Mouse (Mus musculus): Measurements from ENCODE around the gene Gm6217.
"Not testable (repeated sequence)": the region's sequence is repeated elsewhere in the genome, so short reads cannot be mapped to it uniquely, and the experiment has no call there.

- TF ChIP-seq ELF1 (IDR thresholded peaks at IDR 0.05; ENCODE audit: low read depth, low read length); CTCF (conservative IDR thresholded peaks at IDR 0.05 in 1 of 2, IDR thresholded peaks at IDR 0.05 in 1 of 2; ENCODE audit: low read depth in 2 of 2, low read length in 2 of 2); EP300 (IDR thresholded peaks at IDR 0.05; ENCODE audit: low read length); POLR2AphosphoS2 (IDR thresholded peaks at IDR 0.05; ENCODE audit: low read depth, low read length); POLR2A (IDR thresholded peaks at IDR 0.05; ENCODE audit: low read depth, low read length); USF1 (IDR thresholded peaks at IDR 0.05; ENCODE audit: low read depth, low read length); ETS1 (conservative IDR thresholded peaks at IDR 0.05; ENCODE audit: low read depth, low read length); MYC (IDR thresholded peaks at IDR 0.05; ENCODE audit: low read depth, low read length); KAT2A (IDR thresholded peaks at IDR 0.05; ENCODE audit: insufficient replicate concordance, low read length); CHD1 (IDR thresholded peaks at IDR 0.05; ENCODE audit: low read depth, low read length); JUN (IDR thresholded peaks at IDR 0.05; ENCODE audit: insufficient read depth, low read depth, low read length); JUND (conservative IDR thresholded peaks at IDR 0.05; ENCODE audit: low read depth, low read length): not testable (repeated sequence)
Observed at GRCm38 (mm10) chr1:82943295-82943694, 12.1 kb upstream of the Gm6217 start, which contains the start of gene A030003K21Rik.
